Mouse (Mus musculus) MEL (cell line): ENCODE data around the gene Osbpl8. TPM values are rescaled to one million over a fixed set of nuclear protein-coding genes. Genes with fewer than 3 reads are reported as not detected.
A peak's percentile ranks its signal among the peaks of the same experiment; 100 is the strongest.

Experiments used
- DNase-seq: peaks from one replicate; pipeline ENCODE4 v3.0.0; 2011; ENCODE audit warnings: low read depth, low spot score
- H3K27ac ChIP-seq: 2 replicates; pipeline ENCODE4 v1.5.1; 2012; ENCODE audit warnings: low read depth, mild to moderate bottlenecking, control low read depth, low read length, moderate library complexity; ENCODE audit not compliant: control insufficient read depth
- H3K27me3 ChIP-seq, 2 experiments: fragments of 150-350 bp in 1 of 2; sonication (generic) in 1 of 2; 2 replicates each; pipeline ENCODE4 v1.6.1; 2012; ENCODE audit warnings: low read length in 2 of 2, mild to moderate bottlenecking in 2 of 2, improper control_type of control experiment in 1 of 2, moderate library complexity in 1 of 2; ENCODE audit not compliant: insufficient read depth in 2 of 2, control insufficient read depth in 1 of 2
- H3K36me3 ChIP-seq, 2 experiments: 2 replicates each; pipeline ENCODE4 v1.6.1; 2012 to 2014; ENCODE audit warnings: low read length in 2 of 2, improper control_type of control experiment in 1 of 2, inconsistent platforms in 1 of 2, mild to moderate bottlenecking in 1 of 2; ENCODE audit not compliant: insufficient read depth in 2 of 2, control insufficient read depth in 1 of 2
- H3K4me1 ChIP-seq, 2 experiments: fragments of 150-350 bp in 1 of 2; sonication (generic) in 1 of 2; 2 replicates each; pipeline ENCODE4 v1.6.1; 2012; ENCODE audit warnings: low read length in 2 of 2, improper control_type of control experiment in 1 of 2, mild to moderate bottlenecking in 1 of 2; ENCODE audit not compliant: insufficient read depth in 2 of 2, control insufficient read depth in 1 of 2
- H3K4me3 ChIP-seq, 2 experiments: fragments of 150-350 bp in 1 of 2; sonication (generic) in 1 of 2; 2 replicates each; pipeline ENCODE4 v1.5.1; 2012; ENCODE audit warnings: low read depth in 2 of 2, low read length in 2 of 2, mild to moderate bottlenecking in 2 of 2, moderate library complexity in 2 of 2, control low read depth in 1 of 2, improper control_type of control experiment in 1 of 2; ENCODE audit not compliant: control insufficient read depth in 1 of 2, insufficient read depth in 1 of 2
- H3K79me2 ChIP-seq: 2 replicates; pipeline ENCODE4 v1.6.1; 2012; ENCODE audit warnings: mild to moderate bottlenecking, low read length, moderate library complexity; ENCODE audit not compliant: control insufficient read depth, poor library complexity, insufficient read depth
- H3K9ac ChIP-seq: 2 replicates; pipeline ENCODE4 v1.6.1; 2012; ENCODE audit warnings: low read depth, mild to moderate bottlenecking, control low read depth, low read length, moderate library complexity; ENCODE audit not compliant: control insufficient read depth, poor library complexity, severe bottlenecking
- H3K9me3 ChIP-seq: fragments of 150-350 bp; sonication (generic); replicated peaks from 2 replicates; pipeline ENCODE4 v1.6.1; 2012; ENCODE audit warnings: mild to moderate bottlenecking, low read length, improper control_type of control experiment, moderate library complexity; ENCODE audit not compliant: insufficient read depth
- CHD1 ChIP-seq: IDR thresholded peaks from 2 replicates; pipeline ENCODE4 v1.6.1; 2012; ENCODE audit warnings: low read depth, mild to moderate bottlenecking, inconsistent platforms, low read length, improper control_type of control experiment
- CHD2 ChIP-seq: IDR thresholded peaks from 2 replicates; pipeline ENCODE4 v1.6.1; 2011; ENCODE audit warnings: low read length, improper control_type of control experiment
- E2F4 ChIP-seq: IDR thresholded peaks from 2 replicates; pipeline ENCODE4 v1.6.1; 2011; ENCODE audit warnings: low read depth, low read length, improper control_type of control experiment, borderline replicate concordance
- ETS1 ChIP-seq: IDR thresholded peaks from 2 replicates; pipeline ENCODE4 v1.6.1; 2012; ENCODE audit warnings: low read depth, mild to moderate bottlenecking, inconsistent platforms, low read length, improper control_type of control experiment, moderate library complexity
- GABPA ChIP-seq: IDR thresholded peaks from 2 replicates; pipeline ENCODE4 v1.6.1; 2012; ENCODE audit warnings: low read depth, mild to moderate bottlenecking, inconsistent platforms, low read length, improper control_type of control experiment, moderate library complexity
- GATA1 ChIP-seq: IDR thresholded peaks from 2 replicates; pipeline ENCODE4 v1.6.1; 2011; ENCODE audit warnings: low read depth, low read length, improper control_type of control experiment
- KAT2A ChIP-seq: conservative IDR thresholded peaks from 2 replicates; pipeline ENCODE4 v1.6.1; 2012; ENCODE audit warnings: low read depth, low read length, improper control_type of control experiment, inconsistent platforms
- MAFK ChIP-seq: IDR thresholded peaks from 2 replicates; pipeline ENCODE4 v1.6.1; 2011; ENCODE audit warnings: low read depth, mild to moderate bottlenecking, low read length, improper control_type of control experiment, borderline replicate concordance
- MAX ChIP-seq: IDR thresholded peaks from 2 replicates; pipeline ENCODE4 v1.6.1; 2011; ENCODE audit warnings: low read length, improper control_type of control experiment
- MEF2A ChIP-seq: IDR thresholded peaks from 2 replicates; pipeline ENCODE4 v1.6.1; 2014; ENCODE audit warnings: low read depth, mild to moderate bottlenecking, inconsistent platforms, low read length, improper control_type of control experiment; ENCODE audit not compliant: poor library complexity, insufficient replicate concordance, severe bottlenecking; ENCODE audit errors: extremely low read depth
- MYB ChIP-seq: IDR thresholded peaks from 2 replicates; pipeline ENCODE4 v1.6.1; 2011; ENCODE audit warnings: mild to moderate bottlenecking, low read depth, low read length, improper control_type of control experiment
- POLR2AphosphoS5 ChIP-seq: IDR thresholded peaks from 2 replicates; pipeline ENCODE4 v1.6.1; 2012; ENCODE audit warnings: low read depth, borderline replicate concordance, mild to moderate bottlenecking, inconsistent platforms, low read length, moderate library complexity, mixed read lengths
- RCOR1 ChIP-seq: IDR thresholded peaks from 2 replicates; pipeline ENCODE4 v1.6.1; 2012; ENCODE audit warnings: low read depth, mild to moderate bottlenecking, inconsistent platforms, low read length, improper control_type of control experiment
- SMC3 ChIP-seq: IDR thresholded peaks from 2 replicates; pipeline ENCODE4 v1.6.1; 2011; ENCODE audit warnings: low read depth, low read length, improper control_type of control experiment
- ZKSCAN1 ChIP-seq: IDR thresholded peaks from 2 replicates; pipeline ENCODE4 v1.6.1; 2012; ENCODE audit warnings: low read depth, mild to moderate bottlenecking, inconsistent platforms, low read length, improper control_type of control experiment, moderate library complexity
- ZNF384 ChIP-seq: IDR thresholded peaks from 2 replicates; pipeline ENCODE4 v1.6.1; 2012; ENCODE audit warnings: low read depth, mild to moderate bottlenecking, inconsistent platforms, low read length, improper control_type of control experiment
- polyA plus RNA-seq, 2 experiments: library from polyadenylated mRNA; stranded (reverse) in 1 of 2; unstranded in 1 of 2; fragments of >175 nt in 1 of 2; fragments of >200 nt in 1 of 2; gene quantifications; 2 replicates each; pipeline versions ENCODE4 v1.2.1 to v1.2.4; 2012; ENCODE audit warnings: low replicate concordance in 2 of 2, low read depth in 1 of 2; ENCODE audit not compliant: insufficient read length in 2 of 2, insufficient read depth in 1 of 2, missing spikeins in 1 of 2
- total RNA-seq: library from RNA; depleted of rRNA; stranded (reverse); fragments of 300-350 nt; gene quantifications from 2 replicates; pipeline ENCODE4 v1.2.3, GENCODE M21; 2012

Osbpl8 gene
- total and polyA plus RNA-seq, 3 experiments, result 26.2 to 44.8 (median 33.4) TPM

DNA sequence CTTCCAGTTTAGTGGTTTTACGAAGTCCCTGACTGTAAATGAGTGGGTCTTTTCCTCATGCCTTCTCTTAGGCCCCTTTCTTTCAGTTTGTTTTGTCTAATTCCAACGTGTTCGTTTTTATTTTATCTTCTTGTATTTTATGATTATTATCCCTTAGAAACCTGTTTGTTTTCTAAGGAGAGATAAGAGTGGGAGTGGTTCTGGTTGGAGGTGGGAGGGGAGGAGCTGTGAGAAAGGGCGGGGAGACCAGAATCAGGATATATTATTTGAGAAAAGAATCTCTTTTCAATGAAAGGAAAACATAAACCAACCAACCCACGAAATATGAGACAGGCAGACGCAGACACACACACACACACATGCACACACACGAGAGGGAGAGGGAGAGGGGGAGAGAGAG lies 9.0 kb upstream of the Osbpl8 start:
- Histone ChIP-seq H3K79me2 (no peaks in the 10 kb centered on the region), H3K9ac (peak overlapping the region; percentile 62), H3K27me3 (no peaks in the 10 kb centered on the region), H3K4me1 (peaks cover 9 to 17% of the 10 kb centered on the region in 2 experiments; a peak in 3 of 4 replicates), H3K27ac (no peak overlapping the region; the same call in 1 of the 2 replicates), H3K36me3 (peaks cover 0 to 11% of the 10 kb centered on the region in 2 experiments; a peak in 2 of 4 replicates), H3K4me3 (peak overlapping the region; percentile 50 to 58), H3K9me3 (no peaks in the 10 kb centered on the region)
- DNase-seq, result peak; percentile 60
- no peak for TF ChIP-seq E2F4
- peak; percentile 60 for TF ChIP-seq GATA1

DNA sequence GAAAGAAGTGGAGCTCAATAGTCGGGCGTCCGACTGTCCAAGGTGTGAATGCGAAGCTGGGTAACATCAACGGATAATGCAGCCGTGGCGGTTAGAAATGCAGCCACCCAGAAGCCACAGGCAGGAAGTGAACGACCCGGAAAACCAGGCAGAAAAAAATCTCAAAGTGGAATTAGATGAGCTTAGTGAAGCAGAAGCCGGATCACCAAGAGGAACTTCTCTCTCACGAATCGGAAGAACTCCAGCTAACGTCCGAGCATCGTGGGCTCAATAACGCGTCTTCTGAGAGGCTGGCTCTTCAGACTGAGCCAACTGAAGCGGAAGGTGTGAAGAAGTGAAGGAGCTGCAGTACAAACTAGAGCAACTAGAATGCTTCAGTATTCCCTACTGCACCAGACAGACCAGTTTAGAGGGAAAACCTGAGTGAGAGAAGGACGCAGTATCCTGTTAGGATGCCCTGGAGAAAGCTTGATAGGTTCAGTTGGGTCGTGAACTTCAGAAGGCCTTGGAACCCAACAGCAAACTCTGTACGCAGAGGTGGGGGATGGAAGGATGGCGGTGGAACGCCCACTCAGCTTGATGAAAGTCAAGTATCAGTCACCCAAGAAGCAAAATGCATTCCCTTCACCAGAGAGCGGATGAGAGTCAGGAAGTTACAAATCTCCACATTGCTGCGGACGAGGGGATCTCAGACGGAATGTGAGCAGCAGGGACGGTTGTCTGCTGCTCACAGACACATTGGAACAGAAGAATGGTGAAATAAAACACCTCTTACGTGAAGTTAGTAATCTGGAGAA lies 8.0 kb upstream of the Osbpl8 start:
- no peaks in the 10 kb centered on the region for H3K79me2 ChIP-seq
- peaks cover 0 to 11% of the 10 kb centered on the region in 2 experiments; a peak in 2 of 4 replicates for H3K36me3 ChIP-seq
- DNase-seq, result peak; percentile 49
- H3K27ac ChIP-seq, result peak overlapping the region; percentile 53
- peaks cover 9 to 19% of the 10 kb centered on the region in 2 experiments; a peak in 3 of 4 replicates for H3K4me1 ChIP-seq
- H3K9me3 ChIP-seq, result no peaks in the 10 kb centered on the region
- H3K4me3 ChIP-seq, result peak overlapping the region; percentile 50 to 58
- H3K9ac ChIP-seq, result peak overlapping the region; percentile 62
- 0 out of 2 replicates have a peak, but pooled peaks have one; percentile 24 for TF ChIP-seq ZNF384
- no peak for TF ChIP-seq MAFK
- no peak for TF ChIP-seq POLR2AphosphoS5
- TF ChIP-seq, all 39 proteins: peak for 1
- H3K27me3 ChIP-seq, result no peaks in the 10 kb centered on the region

DNA sequence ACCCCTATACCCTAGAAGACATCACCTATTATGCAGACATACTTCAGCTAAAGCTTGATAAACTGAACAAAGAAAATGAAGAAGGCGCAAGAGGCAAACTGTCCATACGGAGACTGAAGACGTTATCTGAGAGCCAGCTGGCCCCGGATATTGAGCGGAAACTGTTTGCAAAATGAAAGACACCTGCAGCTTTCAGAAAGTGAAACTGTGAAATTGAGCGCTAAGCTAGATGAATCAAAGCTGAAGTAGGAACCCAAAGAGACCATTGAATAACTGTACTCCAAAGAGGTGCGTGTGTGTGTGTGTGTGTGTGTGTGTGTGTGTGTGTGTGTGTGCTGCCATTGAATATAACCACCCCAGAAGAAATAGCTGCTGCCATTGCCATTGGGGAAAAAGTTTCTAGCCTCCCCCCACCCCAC lies 7.3 kb upstream of the Osbpl8 start:
- peaks cover 9 to 19% of the 10 kb centered on the region in 2 experiments; a peak in 3 of 4 replicates for H3K4me1 ChIP-seq
- no peaks in the 10 kb centered on the region for H3K79me2 ChIP-seq
- no peaks in the 10 kb centered on the region for H3K9me3 ChIP-seq
- H3K4me3 ChIP-seq, result no peak overlapping the region
- no peak for DNase-seq
- no peaks in the 10 kb centered on the region for H3K27me3 ChIP-seq
- H3K27ac ChIP-seq, result no peak overlapping the region
- H3K9ac ChIP-seq, result no peak overlapping the region
- H3K36me3 ChIP-seq, result peaks cover 0 to 11% of the 10 kb centered on the region in 2 experiments; a peak in 2 of 4 replicates
- TF ChIP-seq CHD2 (no peak), E2F4 (no peak), GATA1 (no peak), CHD1 (no peak), GABPA (no peak), POLR2AphosphoS5 (no peak), MEF2A (no peak), KAT2A (no peak), ZKSCAN1 (no peak), MAX (no peak), RCOR1 (no peak), SMC3 (no peak), ETS1 (no peak), MYB (no peak)
